Mouse (Mus musculus) cerebellum, postnatal 10 days (tissue): ENCODE data around the gene Ddit4l.
"Not testable (repeated sequence)": the region's sequence is repeated elsewhere in the genome, so short reads cannot be mapped to it uniquely, and the experiment has no call there.

Experiments used
- DNase-seq, 2 experiments: peaks; one replicate each; pipeline ENCODE4 v3.0.0; 2021; ENCODE audit warnings: mixed read lengths in 2 of 2

The Ddit4l gene

GRCm38 (mm10) chr3:137621312-137621711, at the start of gene Ddit4l:
Ddit4l (plus strand) TSS chr3:137621612.
- not testable (repeated sequence) for DNase-seq

DNA sequence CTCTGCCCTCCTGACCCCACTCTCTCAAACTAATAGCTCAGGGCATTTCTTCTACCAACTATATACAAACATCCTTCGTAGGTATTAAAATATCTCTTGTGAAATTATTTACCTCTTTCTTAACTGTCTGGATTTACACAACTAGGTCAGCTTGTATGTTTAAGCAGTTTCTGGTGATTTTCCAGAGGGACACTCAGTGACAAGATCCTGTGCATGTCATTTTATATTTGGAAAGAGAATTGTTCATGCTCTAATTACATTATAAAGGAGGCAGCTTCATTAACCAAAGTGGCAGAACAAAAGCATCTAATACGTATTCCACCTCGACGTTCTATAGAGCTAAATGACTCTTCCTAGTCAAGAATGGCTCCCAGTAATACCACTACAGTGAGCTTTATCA, 45.3 kb upstream of the Ddit4l start:
- DNase-seq, result no peak

GRCm38 (mm10) chr3:137586376-137586969, 34.9 kb upstream of the Ddit4l start:
- DNase-seq, result no peak

- no peak for DNase-seq
Observed at GRCm38 (mm10) chr3:137589811-137590210, 31.6 kb upstream of the Ddit4l start.

GRCm38 (mm10) chr3:137594332-137594905, 27.0 kb upstream of the Ddit4l start:
- no peak for DNase-seq

DNA sequence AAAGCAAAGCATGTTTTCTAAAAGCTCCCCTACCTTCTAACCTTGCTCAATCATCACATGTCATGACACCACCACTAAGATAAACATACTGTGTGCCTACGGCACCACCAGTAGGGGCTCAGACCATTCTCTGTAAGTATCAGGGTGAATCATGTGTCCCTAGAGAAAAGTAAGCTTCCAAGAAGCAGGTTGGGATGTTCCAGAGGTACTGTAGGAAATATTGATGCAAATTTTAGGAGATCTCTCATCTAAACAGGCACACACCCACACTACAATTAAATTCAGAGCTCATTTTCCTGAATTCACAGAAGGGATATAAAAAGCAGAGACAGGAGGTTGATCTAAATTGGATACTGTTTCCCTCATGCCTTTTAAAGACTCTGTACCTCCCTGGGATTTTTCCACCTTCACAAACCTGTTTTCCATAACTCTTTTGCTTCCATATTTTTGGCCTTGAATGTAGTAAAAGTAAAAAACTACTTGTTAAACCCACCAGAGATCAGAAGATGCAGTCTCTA, 12.4 kb upstream of the Ddit4l start:
- DNase-seq, result no peak

- no peak for DNase-seq
Observed at GRCm38 (mm10) chr3:137610457-137611109, 10.8 kb upstream of the Ddit4l start.

DNA sequence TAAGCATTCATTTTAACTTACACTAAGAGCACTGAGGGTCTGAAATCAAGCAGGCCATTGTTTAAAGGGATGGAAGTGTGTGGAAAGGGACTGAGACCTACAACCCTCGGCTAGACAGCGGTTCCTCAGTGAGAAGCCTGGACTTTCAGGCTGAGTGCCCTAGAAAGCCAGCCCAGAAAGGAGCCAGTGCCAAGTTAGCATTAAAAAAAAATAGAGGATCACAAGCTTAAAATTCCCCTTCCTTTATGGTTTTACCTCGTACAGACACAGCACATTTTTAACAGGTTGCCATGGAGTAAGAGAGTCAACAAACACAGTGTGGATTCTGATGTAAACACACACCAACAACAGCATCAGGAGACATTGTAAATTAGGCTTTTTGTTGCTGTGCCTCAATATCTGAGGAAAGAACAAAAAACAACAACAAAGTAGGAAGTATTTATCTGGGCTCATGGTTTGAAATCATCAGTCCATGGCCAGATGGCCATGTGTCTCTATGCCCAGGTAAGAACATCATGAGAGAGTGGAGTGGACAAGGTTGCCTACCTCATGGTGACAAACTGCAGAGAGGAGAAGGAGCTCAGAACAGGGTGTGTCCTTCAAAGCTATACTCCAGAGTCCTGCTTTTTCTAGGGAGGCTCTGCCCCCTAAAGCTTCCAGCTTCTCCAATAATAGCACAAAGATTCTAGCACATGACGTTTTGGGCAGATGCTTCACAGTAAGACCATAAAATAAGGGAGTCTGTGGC, 10.1 kb upstream of the Ddit4l start:
- no peak for DNase-seq

- DNase-seq, result no peak
Observed at GRCm38 (mm10) chr3:137611981-137612380, 9.4 kb upstream of the Ddit4l start.

- no peak for DNase-seq
Observed at GRCm38 (mm10) chr3:137620540-137620939, 872 bp upstream of the Ddit4l start.

DNA sequence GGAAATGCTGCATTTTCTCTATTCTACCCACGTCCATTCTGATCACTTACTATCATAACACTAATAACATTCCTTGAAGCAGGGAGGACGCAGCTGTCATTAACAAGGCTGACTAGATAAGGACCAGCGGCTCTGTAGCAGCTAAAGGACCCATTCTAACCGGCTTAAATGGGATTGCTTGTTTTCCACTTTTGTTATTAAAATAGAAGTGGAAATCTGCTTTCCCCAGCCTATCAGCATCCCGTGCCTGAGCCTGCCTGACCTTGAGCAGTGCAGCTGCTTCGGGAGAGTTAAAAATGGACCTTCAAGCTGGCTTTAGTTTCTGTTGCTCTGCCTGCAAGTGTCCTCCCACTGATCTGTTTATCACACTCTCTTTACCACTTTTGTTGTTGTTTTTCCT, 679 bp downstream of the Ddit4l start:
- no peak for DNase-seq

GRCm38 (mm10) chr3:137622895-137623580, 1.6 kb downstream of the Ddit4l start:
- DNase-seq, result peak; percentile 13 to 34

DNA sequence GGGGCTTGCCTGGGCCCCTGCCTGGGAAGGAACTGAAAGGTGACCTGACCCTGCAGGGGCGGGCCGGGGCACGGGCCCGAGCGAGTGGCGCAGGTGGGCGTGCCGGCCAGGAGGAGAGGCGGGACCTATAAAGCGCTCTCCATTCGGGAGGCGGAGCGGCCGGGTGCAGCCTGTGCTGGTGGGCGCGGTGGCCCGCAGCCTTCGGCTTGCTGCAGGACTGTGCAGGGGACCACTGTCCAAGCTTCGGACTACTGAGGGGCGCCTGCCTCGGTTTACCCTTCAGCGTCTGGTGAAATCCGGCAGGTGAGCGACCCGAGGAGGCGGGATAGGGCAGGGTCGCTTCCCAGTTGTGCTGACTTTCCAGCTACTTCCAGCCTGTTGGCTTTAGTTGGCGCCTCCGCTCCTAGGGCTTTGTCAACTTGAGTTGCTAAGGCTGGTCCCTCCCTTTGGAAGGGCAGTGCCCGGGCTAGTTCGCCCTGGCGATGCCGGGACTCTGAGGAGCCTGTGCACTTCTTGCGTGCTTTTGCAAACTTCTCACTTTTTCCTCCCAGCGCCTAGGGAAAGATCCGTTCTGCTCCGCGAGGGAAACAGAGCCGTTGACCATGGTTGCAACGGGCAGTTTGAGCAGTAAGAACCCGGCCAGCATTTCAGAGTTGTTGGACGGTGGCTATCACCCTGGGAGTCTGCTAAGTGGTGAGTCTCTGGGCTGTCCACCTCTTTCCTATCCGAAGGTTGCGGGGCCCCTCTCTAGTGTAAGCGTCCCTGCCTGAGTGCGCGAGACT, 2.4 kb downstream of the Ddit4l start:
- peak; percentile 46 to 57 for DNase-seq

DNA sequence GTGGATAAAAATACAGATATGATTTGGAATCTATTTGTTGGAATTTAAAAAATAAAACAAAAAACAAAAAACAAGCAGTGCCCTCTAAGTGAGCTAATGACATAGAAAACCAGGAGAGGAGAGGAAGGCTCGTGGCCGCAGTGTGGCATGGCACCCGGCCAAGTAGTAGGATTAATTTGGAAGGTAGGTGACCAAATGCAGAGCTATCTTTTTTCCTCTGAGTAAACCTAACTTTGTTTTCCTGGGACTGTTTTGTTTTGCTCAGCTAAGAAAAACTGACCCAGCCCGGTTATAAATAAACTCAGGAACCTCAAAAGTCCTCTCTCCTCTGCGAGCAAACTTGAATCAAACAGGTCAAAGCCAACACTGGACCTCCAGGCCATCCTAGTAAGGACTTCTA, 3.6 kb downstream of the Ddit4l start:
- peak; percentile 53 to 60 for DNase-seq

- DNase-seq, result no peak
Observed at GRCm38 (mm10) chr3:137633726-137634125, 12.3 kb downstream of the Ddit4l start.

GRCm38 (mm10) chr3:137636571-137636970, 15.2 kb downstream of the Ddit4l start:
- DNase-seq, result no peak

- DNase-seq, result no peak
Observed at GRCm38 (mm10) chr3:137641238-137641637, 19.8 kb downstream of the Ddit4l start.

DNA sequence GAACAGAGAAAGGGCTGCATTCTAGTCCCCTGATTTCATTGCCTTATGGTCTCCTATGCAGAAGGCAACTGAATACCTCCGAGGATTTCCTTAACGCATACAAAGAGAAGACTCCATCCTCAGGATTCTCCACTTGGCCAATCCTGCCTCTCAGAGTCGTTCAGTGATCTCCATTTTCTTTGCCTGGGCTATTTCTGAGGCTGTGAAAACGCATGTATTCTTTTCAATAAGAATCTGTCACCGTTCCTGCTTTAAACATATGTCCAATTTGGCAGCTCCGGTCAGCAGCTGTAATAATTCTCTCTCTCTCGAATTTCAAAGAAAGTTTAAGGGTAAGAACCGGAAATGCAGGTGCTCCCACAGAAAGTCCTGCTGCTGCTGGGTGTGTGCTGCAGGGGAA, 20.7 kb downstream of the Ddit4l start:
- no peak for DNase-seq

- DNase-seq, result no peak
Observed at GRCm38 (mm10) chr3:137642568-137642967, 21.2 kb downstream of the Ddit4l start.

DNA sequence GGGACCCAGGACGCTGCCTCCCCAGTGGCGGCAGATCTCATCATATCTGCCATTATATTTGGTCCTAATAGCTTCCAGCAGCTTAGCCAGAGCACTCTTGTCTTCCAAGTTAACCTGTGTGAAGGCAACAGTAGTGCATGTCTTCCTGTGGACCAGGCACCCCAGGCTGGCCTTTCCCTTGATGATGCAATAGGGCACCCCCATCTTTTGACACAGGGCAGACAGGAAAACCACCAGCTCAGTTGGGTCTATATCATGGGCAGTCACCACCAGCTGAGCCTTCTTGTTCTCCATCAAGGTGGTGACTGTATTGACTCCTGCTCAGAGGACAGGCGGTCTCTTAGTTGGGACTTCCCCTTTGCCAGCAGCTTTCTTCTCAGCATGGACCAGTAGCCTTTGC, 22.7 kb downstream of the Ddit4l start:
- DNase-seq, result no peak

DNA sequence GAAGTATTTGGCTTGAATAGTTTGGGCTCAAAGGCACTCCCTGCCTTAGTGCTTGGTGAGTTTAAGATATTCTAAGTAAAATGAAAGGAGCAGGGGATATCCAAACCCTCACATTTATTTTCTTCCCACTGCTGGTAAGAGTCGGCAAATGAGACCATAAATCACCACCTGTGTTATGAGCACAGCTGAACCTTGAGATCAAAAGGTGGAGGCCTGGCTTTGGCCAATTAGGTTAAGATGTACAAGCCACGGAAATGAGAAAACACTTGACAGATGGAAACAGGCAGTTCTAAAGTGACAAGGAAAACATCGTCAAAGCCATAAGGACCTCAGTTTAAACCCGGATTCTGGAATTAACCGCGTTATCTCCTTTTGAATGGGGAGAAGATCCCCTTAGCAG, 23.5 kb downstream of the Ddit4l start:
- no peak for DNase-seq
